Mouse (Mus musculus) heart, postnatal 0 days (tissue): ENCODE results near the gene Ubiad1. TPM values are rescaled to one million over a fixed set of nuclear protein-coding genes. Genes with fewer than 3 reads are reported as not detected.

Experiments
- ATAC-seq: fragments of 200-750 bp; cut with Nextera tagmentation; 2 replicates; pipeline ENCODE4 v1.8.0; 2017; ENCODE audit warnings: low read depth, moderate number of reproducible peaks, moderate library complexity; ENCODE audit not compliant: insufficient read depth
- DNase-seq: peaks from one replicate; pipeline ENCODE4 v3.0.0-alpha.2; 2016; ENCODE audit warnings: low spot score
- H3K27ac ChIP-seq: fragments of 300-500 bp; sonication (generic); 2 replicates; pipeline ENCODE4 v1.5.1; 2014; ENCODE audit warnings: low read depth, mild to moderate bottlenecking
- H3K27me3 ChIP-seq: fragments of 300-500 bp; sonication (generic); 2 replicates; pipeline ENCODE4 v1.6.1; 2014; ENCODE audit warnings: low read length, mixed read lengths; ENCODE audit not compliant: control insufficient read depth, insufficient read depth
- H3K36me3 ChIP-seq: fragments of 300-500 bp; sonication (generic); replicated peaks from 2 replicates; pipeline ENCODE4 v1.6.1; 2014; ENCODE audit warnings: low read length, mixed read lengths; ENCODE audit not compliant: control insufficient read depth, insufficient read depth
- H3K4me1 ChIP-seq: fragments of 300-500 bp; sonication (generic); 2 replicates; pipeline ENCODE4 v1.6.1; 2014; ENCODE audit warnings: antibody characterized with exemption; ENCODE audit not compliant: control insufficient read depth, insufficient read depth
- H3K4me2 ChIP-seq: fragments of 300-500 bp; sonication (generic); 2 replicates; pipeline ENCODE4 v1.6.1; 2014; ENCODE audit warnings: low read depth, mild to moderate bottlenecking, low read length, moderate library complexity
- H3K4me3 ChIP-seq: fragments of 300-500 bp; sonication (generic); 2 replicates; pipeline ENCODE4 v1.5.1; 2014; ENCODE audit warnings: low read depth, low read length
- H3K9ac ChIP-seq: fragments of 300-500 bp; sonication (generic); replicated peaks from 2 replicates; pipeline ENCODE4 v1.6.1; 2014; ENCODE audit warnings: low read depth, low read length, mixed read lengths
- H3K9me3 ChIP-seq: fragments of 300-500 bp; sonication (generic); replicated peaks from 2 replicates; pipeline ENCODE4 v1.6.1; 2016; ENCODE audit warnings: low read length; ENCODE audit not compliant: control insufficient read depth
- CTCF ChIP-seq: IDR thresholded peaks from 2 replicates; pipeline ENCODE4 v1.5.1; 2016; ENCODE audit warnings: antibody characterized with exemption, control low read depth, low read depth
- EP300 ChIP-seq: IDR thresholded peaks from 2 replicates; pipeline ENCODE4 v1.6.1; 2016; ENCODE audit warnings: antibody characterized with exemption, low read depth
- WGBS: fragments of 180-500 bp; shearing (Covaris S2); extraction: QIAGEN DNeasy Blood & Tissue Kit; methylation state at CpG from one replicate; pipeline ENCODE4 v1.1.7; 2014; 5-methylcytosine and 5-hydroxymethylcytosine counted together
- polyA plus RNA-seq: library from polyadenylated mRNA; unstranded; fragments of >200 nt; fragmentation: Nextera tagmentation; extraction: Ambion mirVana; gene quantifications from 2 replicates; pipeline ENCODE4 v1.2.1, GENCODE M21; 2015
- total RNA-seq: library from RNA; depleted of rRNA; stranded (reverse); fragments of >200 nt; gene quantifications from 2 replicates; pipeline ENCODE4 v1.2.3, GENCODE M21; 2014; ENCODE audit warnings: low replicate concordance

Gene Ubiad1
- total and polyA plus RNA-seq, 2 experiments from 2014 or later, result 19.6 to 32.4 TPM

GRCm38 (mm10) chr4:148435657-148436330, 8.8 kb downstream of the Ubiad1 start:
- no peak for TF ChIP-seq EP300
- peak; percentile 57 for TF ChIP-seq CTCF
- Histone ChIP-seq H3K4me1 (no peaks in the 10 kb centered on the region), H3K27me3 (no peaks in the 10 kb centered on the region), H3K4me2 (no peak overlapping the region), H3K9ac (no peak overlapping the region), H3K9me3 (no peaks in the 10 kb centered on the region), H3K36me3 (peaks cover 11% of the 10 kb centered on the region), H3K4me3 (no peak overlapping the region), H3K27ac (no peak overlapping the region)
- WGBS, result 61% methylated on average over 6 of the region's 6 CpGs
- ATAC-seq, result no peak
- peak; percentile 20 for DNase-seq

- Histone ChIP-seq H3K9me3 (no peaks in the 10 kb centered on the region), H3K4me3 (no peak overlapping the region), H3K9ac (no peak overlapping the region), H3K27ac (no peak overlapping the region), H3K36me3 (peaks cover 11% of the 10 kb centered on the region), H3K27me3 (no peaks in the 10 kb centered on the region), H3K4me1 (no peaks in the 10 kb centered on the region), H3K4me2 (no peak overlapping the region)
- DNase-seq, result no peak
- WGBS, result 75% methylated on average over 3 of the region's 3 CpGs
- TF ChIP-seq EP300 (no peak), CTCF (no peak)
- ATAC-seq, result no peak
Measured at GRCm38 (mm10) chr4:148435106-148435505, 9.5 kb downstream of the Ubiad1 start.

- 0 out of 2 replicates have a peak, but pooled peaks have one; percentile 31 for ATAC-seq
- Histone ChIP-seq H3K9ac (no peak overlapping the region), H3K27me3 (no peaks in the 10 kb centered on the region), H3K36me3 (peaks cover 11% of the 10 kb centered on the region), H3K4me2 (no peak overlapping the region), H3K27ac (no peak overlapping the region), H3K4me1 (no peaks in the 10 kb centered on the region), H3K9me3 (no peaks in the 10 kb centered on the region), H3K4me3 (no peak overlapping the region)
- TF ChIP-seq CTCF (no peak), EP300 (no peak)
- 62% methylated on average over 4 of the region's 4 CpGs for WGBS
- no peak for DNase-seq
Measured at GRCm38 (mm10) chr4:148434554-148434953, 10.0 kb downstream of the Ubiad1 start.

- Histone ChIP-seq H3K27ac (no peak overlapping the region), H3K4me2 (no peak overlapping the region), H3K9ac (no peak overlapping the region), H3K36me3 (peaks cover 11% of the 10 kb centered on the region), H3K4me1 (no peaks in the 10 kb centered on the region), H3K27me3 (no peaks in the 10 kb centered on the region), H3K9me3 (no peaks in the 10 kb centered on the region), H3K4me3 (no peak overlapping the region)
- DNase-seq (no peak), ATAC-seq (no peak)
- WGBS, result 67% methylated on average over 5 of the region's 5 CpGs
- TF ChIP-seq EP300 (no peak), CTCF (no peak)
Measured at GRCm38 (mm10) chr4:148433813-148434212, 10.8 kb downstream of the Ubiad1 start.

GRCm38 (mm10) chr4:148433336-148433735, 11.2 kb downstream of the Ubiad1 start:
- Histone ChIP-seq H3K4me2 (no peak overlapping the region), H3K27me3 (no peaks in the 10 kb centered on the region), H3K36me3 (peaks cover 11% of the 10 kb centered on the region), H3K9me3 (no peaks in the 10 kb centered on the region), H3K4me1 (no peaks in the 10 kb centered on the region), H3K4me3 (no peak overlapping the region), H3K27ac (no peak overlapping the region), H3K9ac (no peak overlapping the region)
- TF ChIP-seq CTCF (no peak), EP300 (no peak)
- WGBS, result 42% methylated on average over 18 of the region's 18 CpGs
- DNase-seq (no peak), ATAC-seq (no peak)

- Histone ChIP-seq H3K4me1 (no peaks in the 10 kb centered on the region), H3K27ac (no peak overlapping the region), H3K4me3 (no peak overlapping the region), H3K36me3 (peaks cover 11% of the 10 kb centered on the region), H3K9me3 (no peaks in the 10 kb centered on the region), H3K9ac (0 out of 2 replicates have a peak overlapping the region, but pooled peaks have one; percentile 16), H3K27me3 (no peaks in the 10 kb centered on the region), H3K4me2 (no peak overlapping the region)
- no peak for DNase-seq
- TF ChIP-seq CTCF (no peak), EP300 (no peak)
- WGBS, result 84% methylated on average over 4 of the region's 4 CpGs
- ATAC-seq, result no peak
Measured at GRCm38 (mm10) chr4:148432488-148432887, 12.1 kb downstream of the Ubiad1 start.
